Mouse (Mus musculus) hindbrain, postnatal 0 days (tissue): ENCODE measurements around the gene Tspan9. TPM values are rescaled to one million over a fixed set of nuclear protein-coding genes. Genes with fewer than 3 reads are reported as not detected.

Experiments used
- ATAC-seq: fragments of 200-750 bp; cut with Nextera tagmentation; 2 replicates; pipeline ENCODE4 v1.8.0; 2017; ENCODE audit warnings: mild to moderate bottlenecking, moderate TSS enrichment, moderate library complexity
- DNase-seq: peaks from one replicate; pipeline ENCODE4 v3.0.0-alpha.2; 2015; ENCODE audit warnings: low spot score
- H3K27ac ChIP-seq: fragments of 300-500 bp; sonication (generic); 2 replicates; pipeline ENCODE4 v1.5.1; 2014; ENCODE audit warnings: mild to moderate bottlenecking
- H3K27me3 ChIP-seq: fragments of 300-500 bp; sonication (generic); 2 replicates; pipeline ENCODE4 v1.6.1; 2014; ENCODE audit warnings: low read length, mixed read lengths; ENCODE audit not compliant: insufficient read depth
- H3K36me3 ChIP-seq: fragments of 300-500 bp; sonication (generic); 2 replicates; pipeline ENCODE4 v1.6.1; 2014; ENCODE audit warnings: low read length, mixed read lengths; ENCODE audit not compliant: insufficient read depth
- H3K4me1 ChIP-seq: fragments of 300-500 bp; sonication (generic); 2 replicates; pipeline ENCODE4 v1.6.1; 2014; ENCODE audit warnings: antibody characterized with exemption, low read length, mixed read lengths; ENCODE audit not compliant: insufficient read depth
- H3K4me2 ChIP-seq: fragments of 300-500 bp; sonication (generic); 2 replicates; pipeline ENCODE4 v1.6.1; 2014; ENCODE audit warnings: low read depth, mild to moderate bottlenecking, low read length, moderate library complexity, mixed read lengths
- H3K4me3 ChIP-seq: fragments of 300-500 bp; sonication (generic); 2 replicates; pipeline ENCODE4 v1.5.1; 2014; ENCODE audit warnings: low read length
- H3K9ac ChIP-seq: fragments of 300-500 bp; sonication (generic); replicated peaks from 2 replicates; pipeline ENCODE4 v1.6.1; 2014; ENCODE audit warnings: mild to moderate bottlenecking, low read length, moderate library complexity, mixed read lengths
- H3K9me3 ChIP-seq: fragments of 300-500 bp; sonication (generic); 2 replicates; pipeline ENCODE4 v1.6.1; 2016; ENCODE audit warnings: low read length, mixed read lengths
- CTCF ChIP-seq: IDR thresholded peaks from 2 replicates; pipeline ENCODE4 v1.5.1; 2016; ENCODE audit warnings: antibody characterized with exemption, control low read depth, low read depth
- WGBS: fragments of 180-500 bp; shearing (Covaris S2); extraction: QIAGEN DNeasy Blood & Tissue Kit; methylation state at CpG from one replicate; pipeline ENCODE4 v1.1.7; 2014; 5-methylcytosine and 5-hydroxymethylcytosine counted together
- polyA plus RNA-seq: library from polyadenylated mRNA; unstranded; fragments of >200 nt; fragmentation: Nextera tagmentation; extraction: Ambion mirVana; gene quantifications from 2 replicates; pipeline ENCODE4 v1.2.1, GENCODE M21; 2015
- total RNA-seq: library from RNA; depleted of rRNA; stranded (reverse); fragments of >200 nt; gene quantifications from 2 replicates; pipeline ENCODE4 v1.2.3, GENCODE M21; 2014

Tspan9 gene
- total and polyA plus RNA-seq, 2 experiments from 2014 or later: 70.1 to 177 TPM

DNA sequence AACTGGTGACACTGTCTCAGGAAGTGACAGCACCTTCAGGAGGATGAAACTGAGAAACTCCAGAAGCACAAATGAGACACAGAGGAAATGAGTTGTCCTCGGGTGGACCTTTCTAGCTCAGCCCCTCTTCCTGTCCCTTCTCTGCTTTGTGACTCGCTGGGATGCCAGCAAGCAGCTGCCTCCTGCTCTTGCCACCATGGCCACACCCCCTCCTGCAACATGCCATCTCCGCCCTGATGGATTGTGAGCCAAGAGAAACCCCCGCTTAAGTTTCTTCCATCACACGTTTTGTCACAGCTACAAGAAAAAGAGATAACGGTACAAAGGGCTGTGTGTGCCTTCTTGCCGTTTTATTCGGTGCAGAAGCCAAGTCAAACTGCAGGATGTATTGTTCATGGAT, 137.2 kb downstream of the Tspan9 start:
- H3K27me3 ChIP-seq: no peaks in the 10 kb centered on the region
- H3K4me1 ChIP-seq: peaks cover 54% of the 10 kb centered on the region
- DNase-seq: peak; percentile 62
- no peaks in the 10 kb centered on the region for H3K9me3 ChIP-seq
- H3K27ac ChIP-seq: no peak overlapping the region
- ATAC-seq: no peak
- no peak overlapping the region for H3K9ac ChIP-seq
- no peaks in the 10 kb centered on the region for H3K36me3 ChIP-seq
- H3K4me2 ChIP-seq: no peak overlapping the region
- no peak for TF ChIP-seq CTCF
- H3K4me3 ChIP-seq: no peak overlapping the region
- 24% methylated on average over 8 of the region's 8 CpGs for WGBS

- no peak overlapping the region for H3K4me3 ChIP-seq
- peaks cover 46% of the 10 kb centered on the region for H3K4me1 ChIP-seq
- no peak overlapping the region for H3K4me2 ChIP-seq
- no peaks in the 10 kb centered on the region for H3K9me3 ChIP-seq
- DNase-seq: no peak
- H3K27ac ChIP-seq: no peak overlapping the region
- H3K36me3 ChIP-seq: no peaks in the 10 kb centered on the region
- whole genome bisulfite sequencing: 63% methylated on average over 16 of the region's 16 CpGs
- H3K9ac ChIP-seq: no peak overlapping the region
- H3K27me3 ChIP-seq: no peaks in the 10 kb centered on the region
- ATAC-seq: no peak
- TF ChIP-seq CTCF: no peak
Observed at GRCm38 (mm10) chr6:128004544-128004943, 138.8 kb downstream of the Tspan9 start.

DNA sequence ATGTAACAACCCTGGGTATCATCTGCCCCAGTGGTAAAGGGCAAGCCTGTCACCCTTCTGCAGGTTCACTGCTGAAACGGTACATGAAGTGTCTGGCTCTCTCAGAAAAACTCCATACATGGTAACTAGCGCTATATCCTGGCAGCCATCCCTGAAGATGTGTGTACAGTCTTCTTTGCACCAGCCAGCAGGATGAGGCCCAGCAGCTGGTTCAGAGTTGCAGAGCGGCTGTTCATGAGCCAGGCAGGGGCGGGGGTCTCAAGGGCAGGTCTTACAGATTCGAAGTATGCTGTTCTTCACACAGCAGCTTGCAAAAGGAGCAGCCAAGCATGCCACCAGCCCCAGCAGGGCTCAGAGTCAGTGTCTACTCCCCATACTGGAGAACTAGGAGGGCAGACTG, 139.9 kb downstream of the Tspan9 start:
- 61% methylated on average over 5 of the region's 5 CpGs for WGBS
- no peak for DNase-seq

DNA sequence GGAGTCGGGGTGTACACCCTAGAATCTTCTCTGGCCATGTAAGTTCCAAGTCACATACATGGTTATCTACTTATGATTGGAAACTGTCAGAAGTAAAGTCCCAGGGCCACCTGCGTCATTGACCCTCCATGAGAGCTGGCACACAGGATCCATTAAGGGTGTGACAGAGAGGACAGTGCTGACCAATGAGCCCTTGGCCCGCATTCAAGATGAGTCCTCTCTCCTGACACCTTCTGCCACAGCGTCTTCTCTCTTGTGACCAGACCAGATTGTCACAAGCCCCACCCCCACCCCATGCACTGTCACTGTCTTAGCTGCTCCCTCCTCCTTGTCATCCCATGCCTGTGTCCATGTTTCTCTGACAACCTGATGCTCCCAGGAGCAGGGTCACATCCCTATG, 140.7 kb downstream of the Tspan9 start:
- TF ChIP-seq CTCF: no peak
- no peak overlapping the region for H3K4me3 ChIP-seq
- no peaks in the 10 kb centered on the region for H3K9me3 ChIP-seq
- no peak overlapping the region for H3K27ac ChIP-seq
- H3K36me3 ChIP-seq: no peaks in the 10 kb centered on the region
- ATAC-seq: no peak
- no peak for DNase-seq
- H3K4me1 ChIP-seq: peaks cover 36% of the 10 kb centered on the region
- no peaks in the 10 kb centered on the region for H3K27me3 ChIP-seq
- no peak overlapping the region for H3K4me2 ChIP-seq
- no peak overlapping the region for H3K9ac ChIP-seq
- WGBS: 85% methylated on average over 4 of the region's 4 CpGs

More for the DNA sequence above, 139.9 kb downstream of the Tspan9 start:
- Histone ChIP-seq H3K9ac (no peak overlapping the region), H3K4me1 (peaks cover 44% of the 10 kb centered on the region), H3K27ac (no peak overlapping the region), H3K4me2 (no peak overlapping the region), H3K36me3 (no peaks in the 10 kb centered on the region), H3K4me3 (no peak overlapping the region), H3K9me3 (no peaks in the 10 kb centered on the region), H3K27me3 (no peaks in the 10 kb centered on the region)
- TF ChIP-seq CTCF: no peak
- no peak for ATAC-seq

- no peak overlapping the region for H3K4me2 ChIP-seq
- H3K4me1 ChIP-seq: peaks cover 35% of the 10 kb centered on the region
- H3K27me3 ChIP-seq: no peaks in the 10 kb centered on the region
- no peak overlapping the region; the same call in 1 of the 2 replicates for H3K9ac ChIP-seq
- ATAC-seq (no peak), DNase-seq (no peak)
- WGBS: 65% methylated on average over 10 of the region's 10 CpGs
- no peak overlapping the region for H3K27ac ChIP-seq
- H3K36me3 ChIP-seq: no peaks in the 10 kb centered on the region
- no peaks in the 10 kb centered on the region for H3K9me3 ChIP-seq
- no peak for TF ChIP-seq CTCF
- no peak overlapping the region for H3K4me3 ChIP-seq
Observed at GRCm38 (mm10) chr6:128002104-128002503, 141.3 kb downstream of the Tspan9 start.

DNA sequence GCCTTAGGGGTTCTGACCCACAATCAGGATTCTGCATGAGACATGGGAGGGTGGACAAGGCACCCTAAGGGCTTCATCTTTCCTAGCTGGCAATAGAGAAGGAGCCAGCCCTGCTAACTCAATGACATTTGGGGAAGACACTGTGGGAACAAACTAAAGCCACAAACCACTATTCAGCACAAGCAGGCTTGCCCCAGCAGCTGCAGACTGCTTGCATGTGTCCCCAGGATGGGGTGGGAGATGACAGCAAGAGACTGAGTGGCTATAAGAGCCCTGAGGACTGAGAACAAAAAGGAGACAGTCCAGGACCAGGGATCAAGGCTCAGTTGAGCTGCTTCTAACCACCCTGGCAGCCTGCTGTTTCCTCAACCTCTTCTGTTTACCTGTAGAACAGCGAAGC, 141.8 kb downstream of the Tspan9 start:
- Histone ChIP-seq H3K9ac (no peak overlapping the region; the same call in 1 of the 2 replicates), H3K4me2 (no peak overlapping the region), H3K27me3 (no peaks in the 10 kb centered on the region), H3K9me3 (no peaks in the 10 kb centered on the region), H3K27ac (no peak overlapping the region), H3K36me3 (no peaks in the 10 kb centered on the region), H3K4me1 (peaks cover 33% of the 10 kb centered on the region), H3K4me3 (no peak overlapping the region)
- DNase-seq: no peak
- no peak for ATAC-seq
- 67% methylated on average over 1 of the region's 1 CpGs for WGBS
- no peak for TF ChIP-seq CTCF

- H3K9ac ChIP-seq: no peak overlapping the region
- H3K4me3 ChIP-seq: no peak overlapping the region
- no peaks in the 10 kb centered on the region for H3K9me3 ChIP-seq
- H3K27ac ChIP-seq: no peak overlapping the region
- WGBS: 43% methylated on average over 3 of the region's 3 CpGs
- ATAC-seq (peak; percentile 24; the same call in 1 of the 2 replicates), DNase-seq (peak; percentile 74)
- peaks cover 25% of the 10 kb centered on the region for H3K4me1 ChIP-seq
- TF ChIP-seq CTCF: no peak
- no peak overlapping the region for H3K4me2 ChIP-seq
- no peaks in the 10 kb centered on the region for H3K27me3 ChIP-seq
- H3K36me3 ChIP-seq: no peaks in the 10 kb centered on the region
Observed at GRCm38 (mm10) chr6:128000777-128001176, 142.6 kb downstream of the Tspan9 start.
